Mouse (Mus musculus) forebrain, embryonic 14.5 days (tissue): Measurements from ENCODE around the gene Fkbp6. TPM values are rescaled to one million over a fixed set of nuclear protein-coding genes. Genes with fewer than 3 reads are reported as not detected.

Experiments used
- ATAC-seq: fragments of 200-750 bp; cut with Nextera tagmentation; 2 replicates; pipeline ENCODE4 v1.8.0; 2017; ENCODE audit warnings: mild to moderate bottlenecking, moderate library complexity
- DNase-seq: peaks from one replicate; pipeline ENCODE4 v3.0.0-alpha.2; 2015; ENCODE audit warnings: low spot score
- H3K27ac ChIP-seq: fragments of 300-500 bp; sonication (generic); 2 replicates; pipeline ENCODE4 v1.5.1; 2014; ENCODE audit warnings: low read depth, mild to moderate bottlenecking, control low read depth, low read length, moderate library complexity
- H3K27me3 ChIP-seq: fragments of 300-500 bp; sonication (generic); replicated peaks from 2 replicates; pipeline ENCODE4 v1.6.1; 2014; ENCODE audit warnings: low read length, control low read depth, mixed read lengths; ENCODE audit not compliant: control insufficient read depth, insufficient read depth
- H3K36me3 ChIP-seq: fragments of 300-500 bp; sonication (generic); 2 replicates; pipeline ENCODE4 v1.6.1; 2014; ENCODE audit warnings: low read length, control low read depth; ENCODE audit not compliant: control insufficient read depth, insufficient read depth
- H3K4me1 ChIP-seq: fragments of 300-500 bp; sonication (generic); 2 replicates; pipeline ENCODE4 v1.6.1; 2014; ENCODE audit warnings: antibody characterized with exemption, low read length, control low read depth; ENCODE audit not compliant: control insufficient read depth, insufficient read depth
- H3K4me2 ChIP-seq: fragments of 300-500 bp; sonication (generic); 2 replicates; pipeline ENCODE4 v1.6.1; 2014; ENCODE audit warnings: mild to moderate bottlenecking, control low read depth, low read length
- H3K4me3 ChIP-seq: fragments of 300-500 bp; sonication (generic); 2 replicates; pipeline ENCODE4 v1.5.1; 2014; ENCODE audit warnings: low read depth, low read length, control low read depth
- H3K9ac ChIP-seq: fragments of 300-500 bp; sonication (generic); 2 replicates; pipeline ENCODE4 v1.6.1; 2014; ENCODE audit warnings: mild to moderate bottlenecking, low read length, control low read depth, moderate library complexity
- H3K9me3 ChIP-seq: fragments of 300-500 bp; sonication (generic); replicated peaks from 2 replicates; pipeline ENCODE4 v1.6.1; 2016; ENCODE audit warnings: low read length, control low read depth, mixed read lengths; ENCODE audit not compliant: control insufficient read depth
- WGBS: fragments of 180-500 bp; shearing (Covaris S2); extraction: QIAGEN DNeasy Blood & Tissue Kit; methylation state at CpG from one replicate; pipeline ENCODE4 v1.1.7; 2014; 5-methylcytosine and 5-hydroxymethylcytosine counted together
- polyA plus RNA-seq: library from polyadenylated mRNA; unstranded; fragments of >200 nt; fragmentation: Nextera tagmentation; extraction: Ambion mirVana; gene quantifications from 2 replicates; pipeline ENCODE4 v1.2.1, GENCODE M21; 2014

Fkbp6 gene
- polyA plus RNA-seq, 1 experiment from 2014 or later: not detected

GRCm38 (mm10) chr5:135276597-135276996 lies 73.2 kb downstream of the Fkbp6 start:
- H3K27ac ChIP-seq: peak overlapping the region; percentile 44; the same call in 1 of the 2 replicates
- peak overlapping the region; percentile 36 for H3K4me2 ChIP-seq
- no peak for ATAC-seq
- no peaks in the 10 kb centered on the region for H3K27me3 ChIP-seq
- no peaks in the 10 kb centered on the region for H3K36me3 ChIP-seq
- H3K4me3 ChIP-seq: 0 out of 2 replicates have a peak overlapping the region, but pooled peaks have one; percentile 9
- DNase-seq: no peak
- H3K9me3 ChIP-seq: no peaks in the 10 kb centered on the region
- peak overlapping the region; percentile 32; the same call in 1 of the 2 replicates for H3K9ac ChIP-seq
- H3K4me1 ChIP-seq: peaks cover 17% of the 10 kb centered on the region
- WGBS: 4% methylated on average over 36 of the region's 36 CpGs

- WGBS: 6% methylated on average over 15 of the region's 15 CpGs
- peak; percentile 33; the same call in 1 of the 2 replicates for ATAC-seq
- no peaks in the 10 kb centered on the region for H3K27me3 ChIP-seq
- peak overlapping the region; percentile 79 for H3K27ac ChIP-seq
- peaks cover 17% of the 10 kb centered on the region for H3K4me1 ChIP-seq
- H3K4me3 ChIP-seq: no peak overlapping the region
- H3K9ac ChIP-seq: peak overlapping the region; percentile 45; the same call in 1 of the 2 replicates
- DNase-seq: peak; percentile 67
- H3K4me2 ChIP-seq: peak overlapping the region; percentile 40
- H3K9me3 ChIP-seq: no peaks in the 10 kb centered on the region
- no peaks in the 10 kb centered on the region for H3K36me3 ChIP-seq
These were observed 75.0 kb downstream of the Fkbp6 start for GRCm38 (mm10) chr5:135274663-135275396.

DNA sequence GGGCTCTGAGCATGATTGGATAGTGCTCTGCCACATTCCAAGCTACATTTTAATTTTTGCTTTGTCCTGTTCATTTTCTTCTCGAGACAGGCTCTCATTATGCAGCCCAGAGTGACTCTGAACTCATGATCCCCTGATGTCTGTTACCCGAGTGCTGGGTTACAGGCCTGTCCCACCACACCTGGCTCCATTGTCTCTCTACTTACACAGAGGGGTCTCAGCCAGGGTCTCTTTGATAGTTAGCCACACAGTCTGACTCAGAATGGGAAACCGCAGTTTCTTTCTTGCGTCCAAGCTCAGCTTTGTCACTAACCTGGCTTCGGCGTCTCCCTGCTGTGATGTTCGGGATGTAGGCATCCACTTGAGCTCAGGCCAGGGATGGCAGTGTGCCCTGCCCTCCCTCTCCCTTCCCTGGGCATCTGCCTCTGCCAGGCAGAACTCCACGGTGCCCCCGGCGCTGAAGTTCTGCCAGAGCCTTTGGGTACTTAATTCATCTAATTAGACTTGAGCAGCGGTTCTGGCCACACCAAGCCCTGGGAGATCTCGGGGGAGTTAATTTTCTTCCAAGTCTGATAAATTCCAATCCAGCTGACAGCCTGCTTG lies 78.2 kb downstream of the Fkbp6 start:
- H3K4me1 ChIP-seq: peaks cover 17% of the 10 kb centered on the region
- no peaks in the 10 kb centered on the region for H3K27me3 ChIP-seq
- H3K27ac ChIP-seq: peak overlapping the region; percentile 61
- ATAC-seq (peak; percentile 77), DNase-seq (peak; percentile 91)
- no peak overlapping the region for H3K4me2 ChIP-seq
- no peaks in the 10 kb centered on the region for H3K36me3 ChIP-seq
- WGBS: 14% methylated on average over 12 of the region's 12 CpGs
- H3K9me3 ChIP-seq: no peaks in the 10 kb centered on the region
- no peak overlapping the region for H3K4me3 ChIP-seq
- H3K9ac ChIP-seq: 0 out of 2 replicates have a peak overlapping the region, but pooled peaks have one; percentile 32

GRCm38 (mm10) chr5:135270361-135270760 lies 79.5 kb downstream of the Fkbp6 start:
- H3K9ac ChIP-seq: no peak overlapping the region
- H3K9me3 ChIP-seq: no peaks in the 10 kb centered on the region
- no peaks in the 10 kb centered on the region for H3K27me3 ChIP-seq
- no peak overlapping the region for H3K4me3 ChIP-seq
- H3K4me1 ChIP-seq: peaks cover 10% of the 10 kb centered on the region
- no peaks in the 10 kb centered on the region for H3K36me3 ChIP-seq
- DNase-seq (no peak), ATAC-seq (no peak)
- H3K27ac ChIP-seq: no peak overlapping the region
- WGBS: 88% methylated on average over 4 of the region's 4 CpGs
- no peak overlapping the region for H3K4me2 ChIP-seq

DNA sequence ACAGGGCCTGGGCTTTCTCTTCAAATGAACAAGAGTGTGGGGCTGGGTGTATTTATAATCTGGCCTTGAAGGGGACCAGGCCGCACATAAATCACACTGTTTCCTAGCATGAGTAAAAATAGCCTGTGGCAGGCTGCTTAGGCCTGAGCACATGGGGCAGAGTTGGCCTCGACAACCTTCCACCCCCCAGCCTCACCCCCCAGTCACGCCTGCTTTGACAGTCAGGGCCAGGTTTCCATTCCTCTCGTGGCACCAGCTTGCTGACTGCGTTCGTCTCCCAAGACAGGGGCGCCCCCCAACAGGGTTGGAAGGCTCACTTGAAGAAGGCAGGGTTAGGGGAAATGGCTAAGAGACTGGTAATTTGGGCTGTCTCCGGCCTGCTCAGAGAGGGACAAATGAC lies 80.4 kb downstream of the Fkbp6 start:
- H3K9me3 ChIP-seq: no peaks in the 10 kb centered on the region
- peaks cover 5% of the 10 kb centered on the region for H3K4me1 ChIP-seq
- H3K4me2 ChIP-seq: no peak overlapping the region
- H3K27me3 ChIP-seq: no peaks in the 10 kb centered on the region
- DNase-seq: no peak
- no peaks in the 10 kb centered on the region for H3K36me3 ChIP-seq
- WGBS: 86% methylated on average over 8 of the region's 8 CpGs
- no peak overlapping the region for H3K4me3 ChIP-seq
- H3K27ac ChIP-seq: no peak overlapping the region
- no peak for ATAC-seq
- H3K9ac ChIP-seq: no peak overlapping the region

- WGBS: 50% methylated on average over 9 of the region's 9 CpGs
- 0 out of 2 replicates have a peak, but pooled peaks have one; percentile 12 for ATAC-seq
- H3K27me3 ChIP-seq: no peaks in the 10 kb centered on the region
- no peak for DNase-seq
- H3K36me3 ChIP-seq: no peaks in the 10 kb centered on the region
- H3K9me3 ChIP-seq: no peaks in the 10 kb centered on the region
- no peaks in the 10 kb centered on the region; the same call in 1 of the 2 replicates for H3K4me1 ChIP-seq
- H3K27ac ChIP-seq: peak overlapping the region; percentile 65
- no peak overlapping the region for H3K9ac ChIP-seq
- H3K4me2 ChIP-seq: no peak overlapping the region
- no peak overlapping the region for H3K4me3 ChIP-seq
These were observed 85.3 kb downstream of the Fkbp6 start for GRCm38 (mm10) chr5:135264548-135264947.

GRCm38 (mm10) chr5:135263866-135264503 lies 85.9 kb downstream of the Fkbp6 start:
- Histone ChIP-seq H3K9ac (no peak overlapping the region), H3K27ac (peak overlapping the region; percentile 65), H3K9me3 (no peaks in the 10 kb centered on the region), H3K4me1 (no peaks in the 10 kb centered on the region; the same call in 1 of the 2 replicates), H3K36me3 (no peaks in the 10 kb centered on the region), H3K4me3 (no peak overlapping the region), H3K4me2 (no peak overlapping the region), H3K27me3 (no peaks in the 10 kb centered on the region)
- WGBS: 14% methylated on average over 17 of the region's 17 CpGs
- DNase-seq (peak; percentile 70), ATAC-seq (peak; percentile 90)

DNA sequence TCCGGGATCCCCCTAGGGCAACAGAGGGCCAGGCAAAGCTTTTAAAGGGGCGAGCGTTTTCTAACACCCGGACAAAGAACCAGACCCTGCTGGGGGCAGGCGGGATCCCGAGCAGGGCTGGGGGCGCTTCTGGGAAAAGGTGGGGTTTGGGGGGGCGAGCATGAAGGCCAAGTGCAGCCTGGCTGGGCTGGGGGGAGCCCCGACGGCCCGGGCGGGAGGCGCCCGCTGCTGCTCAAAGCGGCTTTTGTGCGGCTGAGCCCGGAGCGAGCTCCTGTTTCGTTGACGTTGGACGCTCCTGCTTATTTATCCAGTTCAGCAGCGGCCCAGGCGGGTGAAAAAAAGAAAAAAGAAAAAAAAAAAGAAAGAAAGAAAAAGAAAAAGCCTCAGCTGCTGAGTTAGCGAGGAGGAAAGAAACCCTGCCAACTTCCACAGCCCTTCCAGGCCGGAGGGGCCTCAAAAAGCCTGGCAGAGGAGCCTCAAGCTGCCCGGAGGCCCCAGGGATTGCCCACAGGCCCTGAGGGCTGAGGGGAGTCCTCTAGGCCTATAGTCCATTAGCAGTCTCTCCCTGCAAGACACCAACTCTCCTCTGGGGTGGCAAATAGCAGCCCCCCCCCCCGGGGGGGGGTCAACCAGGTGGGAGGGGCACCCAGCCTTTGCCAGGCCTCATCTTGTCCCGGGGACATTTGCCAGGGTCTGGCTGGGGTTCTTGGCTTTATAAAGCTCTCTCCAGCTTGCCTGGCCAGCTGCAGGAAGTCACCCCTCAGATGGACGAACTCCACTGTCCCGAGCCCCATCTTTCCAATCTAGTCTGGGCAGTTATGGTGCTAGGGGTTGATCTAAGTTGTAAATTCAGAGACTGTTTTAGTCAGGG lies 91.3 kb downstream of the Fkbp6 start:
- H3K36me3 ChIP-seq: no peaks in the 10 kb centered on the region
- ATAC-seq (peak; percentile 59), DNase-seq (peak; percentile 88)
- H3K27ac ChIP-seq: peak overlapping the region; percentile 96
- H3K4me3 ChIP-seq: peak overlapping the region; percentile 13
- H3K4me2 ChIP-seq: peak overlapping the region; percentile 45
- H3K9ac ChIP-seq: peak overlapping the region; percentile 66
- H3K4me1 ChIP-seq: peaks cover 8% of the 10 kb centered on the region
- H3K9me3 ChIP-seq: no peaks in the 10 kb centered on the region
- WGBS: 4% methylated on average over 30 of the region's 30 CpGs
- no peaks in the 10 kb centered on the region for H3K27me3 ChIP-seq
